Mouse (Mus musculus) brain, embryonic 14.5 days (tissue): Measurements from ENCODE around the gene Sfswap.

Experiments
- CTCF ChIP-seq: fragments of 200-500 bp; IDR thresholded peaks from 2 replicates; pipeline ENCODE4 v1.5.1; 2012; ENCODE audit warnings: inconsistent platforms, mild to moderate bottlenecking, moderate library complexity, borderline replicate concordance; ENCODE audit not compliant: insufficient read depth, insufficient read length; ENCODE audit errors: extremely low read depth
- POLR2A ChIP-seq: fragments of 200-500 bp; IDR thresholded peaks from 2 replicates; pipeline ENCODE4 v1.6.1; 2012; ENCODE audit warnings: mild to moderate bottlenecking, inconsistent platforms, borderline replicate concordance; ENCODE audit not compliant: poor library complexity, insufficient read depth, insufficient read length, severe bottlenecking; ENCODE audit errors: extremely low read depth

GRCm38 (mm10) chr5:129584583-129585541 is 83.8 kb downstream of the Sfswap start:
- TF ChIP-seq CTCF = no peak
- TF ChIP-seq POLR2A = no peak
